Mouse (Mus musculus): ENCODE results near the gene Lmna. TPM values are rescaled to one million over a fixed set of nuclear protein-coding genes. Genes with fewer than 3 reads are reported as not detected.
A peak's percentile ranks its signal among the peaks of the same experiment; 100 is the strongest.

The Lmna gene
- total RNA-seq, 1 experiment from 2014 or later, result 9.4 TPM

- no peak for ATAC-seq (ENCODE audit: extremely low read depth, insufficient number of reproducible peaks, low FRiP score, poor library complexity, severe bottlenecking)
Measured at GRCm38 (mm10) chr3:88505081-88505480, 4.7 kb downstream of the Lmna start.

DNA sequence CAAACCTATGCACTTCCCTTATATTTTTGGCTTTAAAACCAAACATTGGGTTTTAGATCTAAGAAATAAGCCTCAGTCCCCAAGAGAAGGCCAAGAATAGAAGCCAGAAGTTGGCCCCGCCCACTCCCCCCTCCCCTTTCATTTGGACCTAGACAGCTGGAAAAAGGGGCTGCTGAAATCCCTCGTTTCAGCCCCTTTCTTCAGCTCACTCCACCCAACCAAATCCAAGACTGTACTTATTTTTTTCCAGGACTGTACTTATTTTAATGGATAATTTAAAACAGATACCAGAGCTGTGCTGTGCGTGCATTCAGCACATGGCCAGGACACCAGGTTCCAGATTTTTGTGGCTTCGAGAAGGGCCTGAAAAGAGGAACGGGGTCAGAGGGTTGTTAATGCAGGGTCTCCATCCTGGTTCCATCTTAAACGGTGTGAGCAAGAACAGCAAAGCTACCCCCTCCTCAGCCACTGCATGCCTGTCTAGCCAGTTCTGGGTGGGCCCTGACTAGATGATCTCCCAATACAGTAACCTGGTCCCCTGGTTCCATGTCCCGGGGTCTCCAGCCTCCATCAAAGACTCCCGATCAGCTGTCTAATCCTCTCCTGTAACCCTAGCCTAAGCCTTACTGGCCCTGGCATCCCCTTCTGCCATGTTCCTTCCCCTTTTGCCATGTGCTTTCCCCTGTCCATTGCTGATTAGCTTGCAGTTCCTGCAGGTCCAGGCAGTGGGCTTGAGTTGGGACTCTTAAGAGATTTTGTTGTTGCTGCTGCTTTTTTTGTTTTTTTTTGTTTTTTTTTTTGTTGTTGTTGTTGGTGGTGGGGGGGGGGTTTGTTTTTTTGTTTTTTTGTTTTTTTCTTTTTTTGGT is 5.6 kb downstream of the Lmna start:
- ATAC-seq (ENCODE audit: extremely low read depth, insufficient number of reproducible peaks, low FRiP score, poor library complexity, severe bottlenecking), result no peak

DNA sequence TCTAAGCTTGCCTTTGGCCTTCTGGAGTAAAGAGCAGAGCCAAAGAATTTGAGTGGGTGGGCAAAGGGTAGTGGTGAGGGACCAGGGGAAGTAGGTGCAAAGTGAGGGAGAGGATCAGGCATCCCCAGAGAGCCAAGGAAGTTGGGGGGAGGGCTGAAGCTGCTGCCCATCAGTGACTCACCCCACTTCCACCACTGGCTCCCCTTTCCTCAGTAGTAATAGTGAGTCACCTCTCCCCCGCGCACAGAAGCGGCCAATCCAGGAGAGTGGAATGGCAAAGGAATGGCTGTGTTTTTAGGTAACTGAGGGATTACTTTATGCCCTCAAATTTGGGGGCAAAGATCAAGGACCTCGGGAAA is 6.3 kb downstream of the Lmna start:
- no peak for ATAC-seq (ENCODE audit: extremely low read depth, insufficient number of reproducible peaks, low FRiP score, poor library complexity, severe bottlenecking)

DNA sequence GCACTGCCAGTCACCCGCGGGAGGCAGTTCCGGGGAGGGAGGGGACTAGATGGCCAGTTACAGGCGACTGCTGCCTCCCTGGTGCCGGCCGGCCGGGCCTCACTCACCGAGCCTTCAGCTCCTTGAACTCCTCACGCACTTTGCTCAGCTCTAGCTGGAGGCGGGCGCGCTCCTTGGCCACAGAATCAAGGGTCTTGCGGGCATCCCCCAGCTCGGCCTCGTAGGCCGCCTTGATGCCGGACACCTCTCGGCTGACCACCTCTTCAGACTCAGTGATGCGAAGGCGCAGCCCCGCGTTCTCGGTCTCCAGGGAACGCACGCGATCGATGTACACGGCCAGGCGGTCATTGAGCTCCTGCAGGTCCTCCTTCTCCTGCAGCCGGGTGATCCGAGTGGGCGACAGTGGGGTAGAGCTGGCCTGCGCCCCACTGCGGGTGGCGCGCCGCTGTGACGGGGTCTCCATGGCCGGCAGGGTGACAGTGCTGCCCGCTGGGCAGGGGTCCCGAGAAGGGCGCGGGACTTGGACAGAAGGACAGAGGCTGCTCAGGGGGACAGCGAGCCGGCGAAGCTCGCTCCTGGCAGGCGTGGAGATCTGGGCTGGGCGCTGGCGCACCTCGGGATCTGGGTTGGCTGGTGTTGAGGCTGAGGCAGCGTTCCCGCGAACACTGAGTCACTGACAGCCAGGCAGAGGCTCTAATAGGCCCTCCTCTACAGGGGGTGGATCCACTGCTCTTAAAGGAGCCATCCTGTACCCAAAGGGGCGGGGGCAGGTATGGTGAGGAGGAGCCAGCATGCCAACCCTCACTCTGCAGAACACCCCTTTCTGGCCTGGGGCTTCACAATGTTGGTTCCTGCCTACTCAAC is 6.9 kb downstream of the Lmna start:
- ATAC-seq (ENCODE audit: extremely low read depth, insufficient number of reproducible peaks, low FRiP score, poor library complexity, severe bottlenecking), result peak; percentile 67

DNA sequence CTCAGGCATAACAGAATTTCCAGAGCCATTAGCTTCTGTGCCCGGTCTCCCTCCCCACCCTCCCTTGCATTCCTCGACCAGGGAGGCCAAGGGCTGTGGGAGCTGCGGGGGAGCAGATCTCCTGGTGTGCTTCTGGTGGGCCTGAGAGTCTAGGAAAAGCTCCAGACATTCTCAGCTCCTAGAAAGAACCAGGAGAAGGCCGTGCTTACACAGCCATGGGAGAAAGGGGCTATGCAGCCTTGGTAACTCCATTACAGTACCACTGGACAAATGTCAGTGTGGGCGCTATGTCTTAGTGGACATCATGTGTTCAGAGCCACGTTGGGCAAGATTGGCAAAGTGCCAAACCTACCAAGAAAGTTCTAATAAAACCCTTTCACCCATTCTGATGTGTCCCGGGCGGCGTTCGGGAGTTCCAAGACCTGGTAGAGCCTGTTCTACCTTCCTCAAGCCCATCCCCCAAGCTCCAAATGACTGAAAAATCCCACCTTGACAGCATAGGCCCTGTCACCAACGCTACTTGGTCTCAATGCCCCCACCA is 7.7 kb downstream of the Lmna start:
- ATAC-seq (ENCODE audit: extremely low read depth, insufficient number of reproducible peaks, low FRiP score, poor library complexity, severe bottlenecking), result no peak

GRCm38 (mm10) chr3:88501366-88502030 is 8.3 kb downstream of the Lmna start:
- no peak for ATAC-seq (ENCODE audit: extremely low read depth, insufficient number of reproducible peaks, low FRiP score, poor library complexity, severe bottlenecking)

DNA sequence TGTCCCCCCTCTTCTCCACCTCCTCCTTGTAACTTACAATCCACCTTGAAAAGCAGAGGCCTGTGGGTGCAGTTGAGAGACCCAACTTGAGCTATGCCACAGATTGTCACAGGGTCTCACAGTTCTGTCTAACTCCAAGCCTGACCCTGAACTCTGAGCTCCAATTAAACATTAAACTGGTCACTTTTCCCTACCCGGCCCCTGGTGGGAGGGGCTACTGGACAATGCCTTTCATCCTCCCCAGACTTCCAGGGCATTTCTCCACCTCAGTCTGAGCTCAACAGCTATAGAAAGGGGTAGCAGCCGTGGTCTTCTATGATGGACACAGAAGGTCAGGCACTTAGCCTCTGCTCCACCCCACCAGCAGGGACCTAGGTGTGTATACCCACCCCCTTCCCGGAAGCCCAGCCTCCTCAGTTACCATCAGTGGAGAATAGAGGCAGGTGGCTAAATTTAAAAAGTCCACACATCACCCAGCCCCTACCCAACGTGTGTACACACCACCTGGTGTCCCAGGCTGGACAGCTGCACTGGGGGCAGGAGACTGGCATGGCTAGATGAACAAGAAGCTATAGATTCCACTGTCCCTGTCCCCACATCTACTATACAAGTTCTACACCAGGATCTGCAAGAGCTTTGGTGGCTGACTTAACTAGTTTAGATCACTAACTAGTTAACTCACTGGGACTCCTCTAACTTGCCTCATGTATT is 8.9 kb downstream of the Lmna start:
- ATAC-seq (ENCODE audit: extremely low read depth, insufficient number of reproducible peaks, low FRiP score, poor library complexity, severe bottlenecking), result no peak

- ATAC-seq (ENCODE audit: extremely low read depth, insufficient number of reproducible peaks, low FRiP score, poor library complexity, severe bottlenecking), result no peak
Measured at GRCm38 (mm10) chr3:88500087-88500486, 9.7 kb downstream of the Lmna start.

- ATAC-seq (ENCODE audit: extremely low read depth, insufficient number of reproducible peaks, low FRiP score, poor library complexity, severe bottlenecking), result no peak
Measured at GRCm38 (mm10) chr3:88499580-88499979, 10.2 kb downstream of the Lmna start.

GRCm38 (mm10) chr3:88495741-88496415 is 13.9 kb downstream of the Lmna start:
- ATAC-seq (ENCODE audit: extremely low read depth, insufficient number of reproducible peaks, low FRiP score, poor library complexity, severe bottlenecking), result no peak

- ATAC-seq (ENCODE audit: extremely low read depth, insufficient number of reproducible peaks, low FRiP score, poor library complexity, severe bottlenecking), result no peak
Measured at GRCm38 (mm10) chr3:88494836-88495628, 14.7 kb downstream of the Lmna start.

GRCm38 (mm10) chr3:88493706-88494582 is 15.8 kb downstream of the Lmna start:
- ATAC-seq (ENCODE audit: extremely low read depth, insufficient number of reproducible peaks, low FRiP score, poor library complexity, severe bottlenecking), result no peak

DNA sequence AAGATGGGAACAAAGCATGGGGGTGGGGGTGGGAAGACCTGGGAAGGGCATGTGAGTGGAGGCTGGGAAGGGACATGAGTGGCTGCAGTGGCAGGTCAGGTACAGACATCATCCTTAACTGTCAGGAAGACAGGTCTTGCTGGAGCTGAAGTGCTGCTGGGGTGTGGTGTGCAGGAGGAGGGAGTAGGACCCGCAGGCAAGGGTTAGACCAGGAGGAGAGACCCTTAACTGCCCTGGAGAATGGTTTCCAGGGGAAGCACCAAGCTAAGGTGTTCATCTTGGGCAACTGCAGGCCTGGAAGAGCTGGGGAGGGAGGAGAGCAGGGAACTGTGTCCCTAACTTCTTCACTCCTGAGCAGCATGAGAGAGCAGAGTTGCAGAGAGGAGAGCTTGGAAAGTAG is 22.4 kb downstream of the Lmna start:
- ATAC-seq (ENCODE audit: extremely low read depth, insufficient number of reproducible peaks, low FRiP score, poor library complexity, severe bottlenecking), result no peak

- ATAC-seq (ENCODE audit: extremely low read depth, insufficient number of reproducible peaks, low FRiP score, poor library complexity, severe bottlenecking), result no peak
Measured at GRCm38 (mm10) chr3:88486887-88487286, 22.9 kb downstream of the Lmna start.

GRCm38 (mm10) chr3:88486043-88486442 is 23.7 kb downstream of the Lmna start:
- ATAC-seq (ENCODE audit: extremely low read depth, insufficient number of reproducible peaks, low FRiP score, poor library complexity, severe bottlenecking), result no peak

DNA sequence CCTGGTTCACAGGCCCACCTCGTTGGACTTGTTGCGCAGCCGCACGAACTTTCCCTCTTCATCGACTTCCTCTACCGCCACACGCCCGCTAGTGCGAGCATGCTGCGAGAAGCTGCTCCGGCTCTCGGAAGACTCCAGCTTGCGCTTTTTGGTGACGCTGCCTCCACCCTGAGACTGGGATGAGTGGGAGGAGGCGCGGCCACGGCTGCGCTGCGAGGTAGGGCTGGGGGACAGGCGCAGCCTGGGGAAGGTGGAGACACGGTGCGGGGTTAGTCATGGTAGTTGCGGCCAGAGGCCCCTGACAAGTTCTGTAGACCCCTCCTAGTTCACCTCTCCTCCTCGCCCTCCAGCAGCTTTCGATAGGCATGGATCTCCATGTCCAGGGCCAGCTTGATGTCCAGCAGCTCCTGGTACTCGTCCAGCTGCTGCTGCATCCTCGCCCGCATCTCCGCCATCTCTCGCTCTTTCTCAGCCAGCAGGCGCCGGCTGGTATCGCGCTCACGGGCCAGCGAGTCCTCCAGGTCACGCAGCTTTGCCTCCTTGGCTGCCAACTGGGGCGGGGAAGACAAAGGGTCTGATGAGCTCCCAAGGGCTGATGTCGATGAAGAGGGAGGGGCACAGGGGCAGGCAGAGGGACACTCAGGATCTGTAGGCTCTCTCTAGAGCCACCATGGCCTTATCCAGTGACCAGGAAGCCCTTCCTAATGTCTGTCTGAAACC is 25.0 kb downstream of the Lmna start:
- no peak for ATAC-seq (ENCODE audit: extremely low read depth, insufficient number of reproducible peaks, low FRiP score, poor library complexity, severe bottlenecking)

Data from neutrophil, adult 5-6 weeks (primary cell).